Mouse (Mus musculus) left cerebral cortex, postnatal 14 days (tissue): ENCODE data around the gene Mboat1. TPM values are rescaled to one million over a fixed set of nuclear protein-coding genes. Genes with fewer than 3 reads are reported as not detected.

Experiments used
- DNase-seq, 2 experiments: peaks; one replicate each; pipeline ENCODE4 v3.0.0; 2021 to 2022; ENCODE audit warnings: low spot score in 2 of 2, mixed read lengths in 1 of 2
- intact Hi-C: fragments of 180-260 bp; cut with DNase I; formaldehyde crosslinking; loops from one replicate; pipeline ENCODE4 v1.15.1; 2025
- total RNA-seq, 2 experiments: library from RNA; stranded (reverse); gene quantifications; 2 replicates each; pipeline ENCODE4 v1.2.3; 2021

Mboat1 gene
- total RNA-seq, 2 experiments from 2014 or later: 0.88 to 1.1 TPM

DNA sequence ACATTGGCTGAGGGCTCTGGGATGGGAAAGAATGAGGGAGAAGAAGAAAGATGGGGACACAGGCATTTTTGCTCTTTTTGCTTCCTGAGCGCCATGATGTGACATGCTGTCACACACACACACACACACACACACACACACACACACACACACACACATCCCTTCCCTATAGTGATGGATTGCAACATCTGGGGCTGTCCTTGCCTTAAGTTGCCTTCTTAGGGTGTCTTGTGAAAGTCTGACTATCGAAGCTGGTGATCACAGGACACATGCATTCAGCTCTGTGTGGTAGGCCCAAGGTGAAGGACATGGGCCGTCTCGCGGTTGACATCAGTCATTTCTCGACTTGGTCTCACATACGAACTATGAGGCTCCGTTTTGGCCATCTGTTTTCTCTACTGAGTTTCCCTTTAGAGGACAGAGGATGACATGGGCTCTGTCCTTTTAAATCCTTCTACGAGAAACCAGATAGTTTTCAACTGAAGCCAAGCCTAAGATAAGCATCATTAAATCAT is 93.4 kb downstream of the Mboat1 start:
- DNase-seq: no peak
- intact Hi-C loops: no loop called here

DNA sequence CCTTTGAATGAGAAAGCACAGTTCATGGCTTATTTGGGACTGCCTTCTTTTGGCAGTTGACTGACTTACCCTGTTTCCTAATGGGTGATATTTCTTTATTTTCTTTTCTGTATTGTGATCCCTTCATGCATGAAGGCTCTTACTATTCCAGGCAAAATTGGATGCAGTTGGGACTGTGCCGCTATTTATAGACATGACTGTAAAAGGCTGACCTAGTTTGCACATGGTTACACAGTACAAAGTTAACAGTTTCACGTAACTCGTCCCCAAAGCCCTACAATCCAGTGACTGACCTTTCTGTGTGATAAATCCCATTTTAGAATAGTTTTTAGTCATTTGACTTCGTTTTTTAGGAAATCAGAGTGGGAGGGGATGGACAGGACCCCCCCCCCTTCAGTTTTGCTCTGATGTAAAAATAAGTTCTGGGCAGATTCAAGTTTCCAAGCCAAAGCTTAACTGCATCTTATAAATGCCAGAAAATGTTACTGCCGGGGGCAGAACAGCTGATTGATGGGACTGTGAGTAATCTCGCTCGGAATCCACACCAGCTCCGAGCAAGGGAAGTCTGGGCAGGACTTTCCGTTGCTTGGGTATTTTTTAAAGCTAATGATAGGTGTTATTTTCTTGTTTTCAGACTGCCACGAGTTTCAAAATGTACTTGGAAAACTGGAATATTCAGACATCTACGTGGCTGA is 98.9 kb downstream of the Mboat1 start:
- DNase-seq: peak; percentile 22 to 69
- intact Hi-C loops: no loop called here

DNA sequence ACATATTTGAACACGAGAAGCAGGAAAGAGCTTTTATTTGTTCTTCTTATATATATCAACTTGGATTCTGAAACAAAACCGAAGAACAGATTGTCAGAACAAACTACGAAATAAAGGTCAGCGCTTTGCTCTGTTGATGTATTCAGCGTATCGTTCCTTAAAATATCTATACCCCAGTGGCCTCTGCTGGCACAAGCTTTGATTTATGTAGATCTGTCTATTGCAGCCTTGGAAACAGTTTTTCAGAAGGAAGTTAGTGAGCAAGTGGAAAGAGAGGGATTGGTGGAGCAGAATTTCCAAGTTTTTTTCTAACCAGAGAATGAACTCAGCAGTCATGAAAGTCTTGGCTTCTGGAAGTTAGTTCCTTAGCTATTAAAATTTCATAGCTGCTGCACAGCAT is 103.1 kb downstream of the Mboat1 start:
- intact Hi-C loops: no loop called here
- no peak for DNase-seq

GRCm38 (mm10) chr13:30245573-30245972 is 109.3 kb downstream of the Mboat1 start:
- intact Hi-C loops: no loop called here
- no peak for DNase-seq

- no peak for DNase-seq
- intact Hi-C loops: loop anchor here (10.0 kb wide), 1 partner anchor 266 kb away; the partner anchor contains the start of gene E2f3
Measured at GRCm38 (mm10) chr13:30250341-30250905, 114.1 kb downstream of the Mboat1 start.

DNA sequence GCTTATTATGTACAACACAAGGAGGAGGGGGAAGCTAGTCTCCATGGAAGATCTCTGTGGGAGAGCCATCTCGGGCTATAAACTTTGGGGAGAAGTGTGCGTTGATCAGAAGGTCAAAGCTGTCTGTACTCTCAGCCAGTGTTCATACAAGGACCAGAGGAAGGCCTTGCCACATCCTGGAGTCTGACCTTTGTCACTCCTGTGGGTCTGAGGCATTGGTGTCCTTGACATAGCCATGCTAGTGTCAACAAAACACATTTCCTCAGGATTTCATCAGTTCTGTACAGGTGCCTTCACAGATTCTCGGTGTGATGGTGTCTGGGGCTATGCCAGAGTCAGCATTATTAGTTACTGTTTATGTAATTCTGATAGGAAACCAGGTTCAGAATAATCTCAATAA is 115.1 kb downstream of the Mboat1 start:
- intact Hi-C loops: loop anchor here (10.0 kb wide), 1 partner anchor 267 kb away; the partner anchor contains the start of gene E2f3
- DNase-seq: no peak

GRCm38 (mm10) chr13:30252692-30253091 is 116.4 kb downstream of the Mboat1 start:
- intact Hi-C loops: loop anchor here (10.0 kb wide), 1 partner anchor 268 kb away; the partner anchor contains the start of gene E2f3
- no peak for DNase-seq

DNA sequence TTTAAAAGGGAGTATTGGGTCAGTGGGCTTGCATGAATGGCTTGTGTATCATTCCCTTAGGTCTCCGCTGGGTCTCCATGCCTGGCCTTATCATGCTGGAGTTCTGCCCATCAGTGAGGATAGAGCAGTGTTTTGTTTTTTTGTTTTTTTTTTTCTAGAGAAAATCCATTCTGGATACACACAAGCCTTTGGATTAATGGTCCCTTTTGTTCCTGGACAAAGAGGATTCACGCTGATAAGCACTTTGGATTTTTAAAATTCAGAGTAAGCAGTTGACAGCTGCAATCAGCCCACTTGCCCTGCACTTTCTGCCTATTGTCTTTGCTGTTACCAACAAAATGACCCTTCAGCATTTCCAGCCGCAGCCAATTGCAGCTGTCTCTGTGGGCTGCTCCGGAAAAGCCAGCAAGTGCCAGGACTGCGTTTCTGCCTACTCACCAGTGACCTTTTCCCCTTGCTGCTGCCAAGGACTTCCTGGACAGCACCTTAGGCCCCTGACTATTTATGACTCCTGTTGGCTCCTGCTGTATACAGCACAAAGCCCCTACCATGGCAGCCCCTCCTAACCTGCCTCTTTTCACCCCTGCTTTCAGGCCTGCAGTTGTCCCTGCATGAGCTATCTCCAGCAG is 117.5 kb downstream of the Mboat1 start:
- DNase-seq: no peak
- intact Hi-C loops: loop anchor here (10.0 kb wide), 1 partner anchor 269 kb away; the partner anchor contains the start of gene E2f3

DNA sequence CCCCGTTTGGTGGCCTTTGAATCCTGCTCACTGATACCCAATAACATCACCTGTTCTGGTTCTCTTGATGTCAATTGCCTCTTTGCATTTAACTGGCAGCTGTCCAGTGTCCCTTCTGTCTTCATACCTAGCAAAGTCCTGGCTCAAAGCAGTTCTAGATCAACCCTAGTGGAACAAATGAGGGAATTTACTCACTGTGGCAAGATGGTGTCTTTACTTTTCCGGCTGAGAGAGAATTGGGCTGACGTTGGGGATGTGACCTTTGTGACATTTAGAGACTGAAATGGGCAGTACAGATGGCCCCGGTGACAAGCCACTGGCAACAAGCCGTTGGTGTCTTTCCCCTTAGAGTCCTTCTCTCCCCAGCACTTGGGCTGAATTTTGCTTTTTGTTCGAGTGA is 118.1 kb downstream of the Mboat1 start:
- intact Hi-C loops: loop anchor here (10.0 kb wide), 1 partner anchor 270 kb away; the partner anchor contains the start of gene E2f3
- DNase-seq: no peak

GRCm38 (mm10) chr13:30258802-30259201 is 122.5 kb downstream of the Mboat1 start:
- intact Hi-C loops: loop anchor here (10.0 kb wide), 1 partner anchor 274 kb away; the partner anchor contains the start of gene E2f3
- DNase-seq: no peak

DNA sequence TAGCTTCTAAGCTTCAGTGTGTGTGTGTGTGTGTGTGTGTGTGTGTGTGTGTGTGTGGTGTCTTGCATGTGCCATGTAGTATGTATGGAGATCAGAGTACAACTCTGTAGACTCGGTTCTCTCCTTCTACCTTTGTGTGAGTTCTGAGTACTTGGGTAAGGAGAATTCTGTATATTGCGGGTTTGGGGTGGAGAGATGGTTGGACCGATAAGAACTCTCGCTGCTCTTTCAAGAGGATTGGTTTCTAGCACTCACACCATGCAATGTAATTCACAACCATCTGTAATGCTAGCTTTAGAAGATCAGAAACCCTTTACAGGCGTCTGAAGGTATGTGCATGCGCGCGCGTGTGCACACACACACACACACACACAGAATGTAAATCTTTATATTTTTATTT is 123.0 kb downstream of the Mboat1 start:
- no peak for DNase-seq
- intact Hi-C loops: loop anchor here (10.0 kb wide), 1 partner anchor 275 kb away; the partner anchor contains the start of gene E2f3

- DNase-seq: peak; percentile 84 to 85
- intact Hi-C loops: loop anchor here (2.0 to 10.0 kb wide), 4 partner anchors 123 to 403 kb away; partner anchors contain the start of genes Cdkal1, E2f3 and Mboat1
Measured at GRCm38 (mm10) chr13:30259912-30260560, 123.7 kb downstream of the Mboat1 start.

DNA sequence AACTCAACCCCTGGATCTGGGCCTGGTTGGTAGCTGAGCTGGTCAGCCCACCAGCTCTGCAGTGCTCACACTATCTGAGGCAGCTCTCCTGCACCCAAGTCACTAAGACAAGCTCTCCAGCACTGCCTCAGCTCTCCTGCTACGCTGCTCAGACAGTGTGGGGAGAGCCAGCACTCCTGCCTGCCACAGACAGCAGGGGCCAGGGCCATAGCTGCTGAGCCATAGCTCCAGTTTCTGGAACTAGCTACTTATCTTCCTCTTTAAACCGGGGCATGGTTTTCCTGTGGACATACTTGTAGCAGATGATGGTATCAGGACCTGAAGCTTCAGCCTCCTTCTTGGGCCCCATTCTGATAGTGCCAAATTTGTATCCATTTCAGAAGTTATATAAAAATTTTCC is 127.4 kb downstream of the Mboat1 start:
- intact Hi-C loops: loop anchor here (5.0 kb wide), 2 partner anchors 126 to 406 kb away; partner anchors contain the start of genes Cdkal1 and Mboat1
- DNase-seq: no peak

DNA sequence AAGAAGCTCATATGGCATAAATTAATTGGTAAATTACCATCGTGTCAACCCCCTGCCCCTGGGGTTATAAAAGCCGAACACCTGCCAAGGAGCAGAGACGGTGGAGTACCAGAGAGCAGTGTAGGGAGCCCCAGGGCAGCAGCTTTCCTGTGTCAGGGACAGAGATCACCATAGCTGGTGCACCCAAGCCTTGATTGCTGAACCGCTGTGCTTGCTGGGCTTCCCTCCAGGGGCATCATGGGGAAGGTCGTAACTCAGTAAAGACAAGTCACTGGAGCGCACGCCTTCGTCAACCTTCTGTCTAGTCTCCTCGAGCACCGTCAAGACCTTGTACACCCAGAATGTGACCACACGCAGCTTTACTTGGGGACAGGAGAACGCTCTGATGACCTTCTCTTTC is 128.0 kb downstream of the Mboat1 start:
- intact Hi-C loops: loop anchor here (5.0 kb wide), 2 partner anchors 127 to 407 kb away; partner anchors contain the start of genes Cdkal1 and Mboat1
- DNase-seq: no peak

GRCm38 (mm10) chr13:30264765-30265164 is 128.5 kb downstream of the Mboat1 start:
- DNase-seq: no peak
- intact Hi-C loops: loop anchor here (5.0 kb wide), 2 partner anchors 127 to 407 kb away; partner anchors contain the start of genes Cdkal1 and Mboat1

DNA sequence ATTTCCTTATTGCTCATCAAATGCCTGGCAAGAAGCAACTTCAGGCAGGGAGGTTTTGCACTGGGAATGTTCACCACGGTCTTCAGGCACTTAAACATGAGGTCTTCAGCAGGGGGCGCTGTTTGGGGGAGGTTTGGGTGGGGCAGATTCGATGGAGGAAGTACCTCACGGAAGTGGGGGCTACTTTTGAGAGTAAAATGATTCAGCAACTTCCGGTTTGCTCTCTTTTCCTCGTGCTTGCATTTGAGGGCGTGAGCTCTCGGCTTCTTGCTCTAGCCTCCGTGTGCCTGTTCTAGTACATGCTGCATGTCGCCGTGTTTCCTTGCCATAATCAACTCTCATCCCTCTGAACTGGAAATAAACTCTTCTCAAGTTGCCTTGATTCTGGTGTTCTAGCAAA is 129.7 kb downstream of the Mboat1 start:
- intact Hi-C loops: no loop called here
- DNase-seq: no peak

DNA sequence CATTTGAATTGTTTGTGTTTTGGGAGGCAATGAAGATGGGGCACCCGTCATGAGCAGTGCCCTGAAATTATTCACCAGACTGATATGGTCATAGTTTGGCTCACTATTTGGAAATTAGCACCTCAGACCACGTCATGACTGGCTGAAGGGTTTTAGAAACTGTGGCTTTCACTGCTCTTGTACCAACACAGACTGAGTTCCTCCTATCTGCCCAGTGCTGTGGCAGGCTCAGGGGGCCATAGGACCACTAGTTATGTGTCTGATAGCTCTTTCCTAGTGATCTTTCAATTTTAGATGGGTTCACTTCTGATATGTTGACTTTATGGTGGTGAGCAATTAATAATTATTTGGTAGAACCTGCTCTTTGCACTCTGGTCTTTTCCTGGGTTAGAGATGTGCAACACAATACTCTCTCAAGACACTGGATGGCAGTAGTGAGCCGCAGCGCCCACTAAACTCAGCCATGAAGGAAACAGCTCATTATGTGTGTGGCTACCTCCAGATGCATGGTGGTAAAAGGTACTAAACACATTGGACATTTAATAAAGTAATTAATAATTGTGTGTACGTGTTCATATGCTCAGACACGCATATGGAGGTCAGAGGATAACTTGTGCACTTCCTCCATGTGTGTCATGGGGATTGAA is 135.9 kb downstream of the Mboat1 start:
- intact Hi-C loops: loop anchor here (2.0 kb wide), 1 partner anchor 259 kb away; no protein-coding TSS in a partner anchor
- peak; percentile 26 to 47 for DNase-seq
